Mouse (Mus musculus): Measurements from ENCODE around the gene Tmem170. TPM values are rescaled to one million over a fixed set of nuclear protein-coding genes. Genes with fewer than 3 reads are reported as not detected.

Gene Tmem170
- total RNA-seq (2012; rRNA removed) = 12.1 and 14.3 TPM in 2 replicates

- DNase-seq (ENCODE audit: low read depth, low spot score) = peak; percentile 98
- Histone ChIP-seq H3K36me3 (ENCODE audit: control insufficient read depth, insufficient read depth, low read length, poor library complexity, severe bottlenecking) (0 out of 2 replicates have a peak, but pooled peaks cover 4% of the 10 kb centered on the region), H3K4me1 (ENCODE audit: control insufficient read depth in 2 of 2, insufficient read depth in 2 of 2, low read length in 2 of 2, poor library complexity in 1 of 2) (peaks cover 0 to 6% of the 10 kb centered on the region in 2 experiments; a peak in 1 of 4 replicates), H3K9ac (ENCODE audit: insufficient read depth, low read depth, low read length, poor library complexity, severe bottlenecking) (peak within 1 kb of the TSS; percentile 84), H3K27ac (ENCODE audit: insufficient read depth, low read depth, low read length, poor library complexity, severe bottlenecking) (peak within 1 kb of the TSS; percentile 45; the same call in 1 of the 2 replicates), H3K4me3 (ENCODE audit: insufficient read depth in 1 of 2, low read depth in 1 of 2, low read length in 2 of 2, poor library complexity in 1 of 2, severe bottlenecking in 1 of 2) (peak within 1 kb of the TSS; percentile 89 to 96), H3K9me3 (ENCODE audit: control insufficient read depth, insufficient read depth, low read depth, low read length) (no peaks in the 10 kb centered on the region)
- 0 out of 2 replicates have a peak, but pooled peaks have one; percentile 34 for TF ChIP-seq ZNF384 (IDR thresholded peaks at IDR 0.05; ENCODE audit: low read depth, low read length)
- TF ChIP-seq ZC3H11A (IDR thresholded peaks at IDR 0.05; ENCODE audit: borderline replicate concordance, low read depth, low read length) = no peak
- peak; percentile 49; the same call in 1 of the 2 replicates for TF ChIP-seq HCFC1 (IDR thresholded peaks at IDR 0.05; ENCODE audit: borderline replicate concordance, insufficient read depth, low read length)
- no peak for TF ChIP-seq MAFK (IDR thresholded peaks at IDR 0.05; ENCODE audit: insufficient read depth, low read depth, low read length)
- in situ Hi-C loops (cut with MboI; ENCODE audit: low sequenced_read_pairs in 2 of 2, unreplicated experiment in 2 of 2) = no loop called here
Measured at GRCm38 (mm10) chr8:111876355-111876948, at the start of gene Tmem170. Tmem170 (minus strand) TSS chr8:111876750.

- Histone ChIP-seq H3K9ac (ENCODE audit: insufficient read depth, low read depth, low read length, poor library complexity, severe bottlenecking) (no peak overlapping the region), H3K9me3 (ENCODE audit: control insufficient read depth, insufficient read depth, low read depth, low read length) (no peaks in the 10 kb centered on the region), H3K36me3 (ENCODE audit: control insufficient read depth, insufficient read depth, low read length, poor library complexity, severe bottlenecking) (peaks cover 3% of the 10 kb centered on the region; the same call in 1 of the 2 replicates), H3K4me1 (ENCODE audit: control insufficient read depth in 2 of 2, insufficient read depth in 2 of 2, low read length in 2 of 2, poor library complexity in 1 of 2) (peaks cover 3 to 13% of the 10 kb centered on the region in 2 experiments), H3K4me3 (ENCODE audit: insufficient read depth in 1 of 2, low read depth in 1 of 2, low read length in 2 of 2, poor library complexity in 1 of 2, severe bottlenecking in 1 of 2) (no peak overlapping the region), H3K27ac (ENCODE audit: insufficient read depth, low read depth, low read length, poor library complexity, severe bottlenecking) (peak overlapping the region; percentile 14; the same call in 1 of the 2 replicates)
- in situ Hi-C loops (cut with MboI; ENCODE audit: low sequenced_read_pairs in 2 of 2, unreplicated experiment in 2 of 2) = no loop called here
- no peak for DNase-seq (ENCODE audit: low read depth, low spot score)
- TF ChIP-seq HCFC1 (IDR thresholded peaks at IDR 0.05; ENCODE audit: borderline replicate concordance, insufficient read depth, low read length) (no peak), MAFK (IDR thresholded peaks at IDR 0.05; ENCODE audit: insufficient read depth, low read depth, low read length) (peak; percentile 99), ZNF384 (IDR thresholded peaks at IDR 0.05; ENCODE audit: low read depth, low read length) (no peak), ZC3H11A (IDR thresholded peaks at IDR 0.05; ENCODE audit: borderline replicate concordance, low read depth, low read length) (no peak), CHD2 (IDR thresholded peaks at IDR 0.05; ENCODE audit: low read depth, low read length) (no peak)
Measured at GRCm38 (mm10) chr8:111924976-111925375, 48.4 kb upstream of the Tmem170 start.

GRCm38 (mm10) chr8:111923383-111923804 is 46.8 kb upstream of the Tmem170 start:
- Histone ChIP-seq H3K36me3 (ENCODE audit: control insufficient read depth, insufficient read depth, low read length, poor library complexity, severe bottlenecking) (peaks cover 6% of the 10 kb centered on the region; the same call in 1 of the 2 replicates), H3K4me1 (ENCODE audit: control insufficient read depth in 2 of 2, insufficient read depth in 2 of 2, low read length in 2 of 2, poor library complexity in 1 of 2) (peaks cover 3 to 9% of the 10 kb centered on the region in 2 experiments), H3K27ac (ENCODE audit: insufficient read depth, low read depth, low read length, poor library complexity, severe bottlenecking) (no peak overlapping the region), H3K4me3 (ENCODE audit: insufficient read depth in 1 of 2, low read depth in 1 of 2, low read length in 2 of 2, poor library complexity in 1 of 2, severe bottlenecking in 1 of 2) (no peak overlapping the region), H3K9ac (ENCODE audit: insufficient read depth, low read depth, low read length, poor library complexity, severe bottlenecking) (no peak overlapping the region), H3K9me3 (ENCODE audit: control insufficient read depth, insufficient read depth, low read depth, low read length) (no peaks in the 10 kb centered on the region)
- TF ChIP-seq CHD2 (IDR thresholded peaks at IDR 0.05; ENCODE audit: low read depth, low read length) = no peak
- no peak for TF ChIP-seq ZNF384 (IDR thresholded peaks at IDR 0.05; ENCODE audit: low read depth, low read length)
- TF ChIP-seq HCFC1 (IDR thresholded peaks at IDR 0.05; ENCODE audit: borderline replicate concordance, insufficient read depth, low read length) = no peak
- TF ChIP-seq MAFK (IDR thresholded peaks at IDR 0.05; ENCODE audit: insufficient read depth, low read depth, low read length) = no peak
- no peak for TF ChIP-seq ZC3H11A (IDR thresholded peaks at IDR 0.05; ENCODE audit: borderline replicate concordance, low read depth, low read length)
- peak; percentile 65 for DNase-seq (ENCODE audit: low read depth, low spot score)
- in situ Hi-C loops (cut with MboI; ENCODE audit: low sequenced_read_pairs in 2 of 2, unreplicated experiment in 2 of 2) = no loop called here

GRCm38 (mm10) chr8:111920971-111921370 is 44.4 kb upstream of the Tmem170 start:
- peaks cover 3 to 9% of the 10 kb centered on the region in 2 experiments for H3K4me1 ChIP-seq (ENCODE audit: control insufficient read depth in 2 of 2, insufficient read depth in 2 of 2, low read length in 2 of 2, poor library complexity in 1 of 2)
- no peaks in the 10 kb centered on the region for H3K9me3 ChIP-seq (ENCODE audit: control insufficient read depth, insufficient read depth, low read depth, low read length)
- peak overlapping the region; percentile 33; the same call in 1 of the 2 replicates for H3K27ac ChIP-seq (ENCODE audit: insufficient read depth, low read depth, low read length, poor library complexity, severe bottlenecking)
- no peak for DNase-seq (ENCODE audit: low read depth, low spot score)
- in situ Hi-C loops (cut with MboI; ENCODE audit: low sequenced_read_pairs in 2 of 2, unreplicated experiment in 2 of 2) = no loop called here
- peak overlapping the region; percentile 17; the same call in 1 of the 2 replicates for H3K9ac ChIP-seq (ENCODE audit: insufficient read depth, low read depth, low read length, poor library complexity, severe bottlenecking)
- no peak overlapping the region for H3K4me3 ChIP-seq (ENCODE audit: insufficient read depth in 1 of 2, low read depth in 1 of 2, low read length in 2 of 2, poor library complexity in 1 of 2, severe bottlenecking in 1 of 2)
- TF ChIP-seq HCFC1 (IDR thresholded peaks at IDR 0.05; ENCODE audit: borderline replicate concordance, insufficient read depth, low read length) (no peak), CHD2 (IDR thresholded peaks at IDR 0.05; ENCODE audit: low read depth, low read length) (no peak), ZNF384 (IDR thresholded peaks at IDR 0.05; ENCODE audit: low read depth, low read length) (no peak), MAFK (IDR thresholded peaks at IDR 0.05; ENCODE audit: insufficient read depth, low read depth, low read length) (no peak), ZC3H11A (IDR thresholded peaks at IDR 0.05; ENCODE audit: borderline replicate concordance, low read depth, low read length) (no peak)
- H3K36me3 ChIP-seq (ENCODE audit: control insufficient read depth, insufficient read depth, low read length, poor library complexity, severe bottlenecking) = peaks cover 7% of the 10 kb centered on the region; the same call in 1 of the 2 replicates
